7 mouse cellular contexts compared by ENCODE assay signal in the genomic region with DNA sequence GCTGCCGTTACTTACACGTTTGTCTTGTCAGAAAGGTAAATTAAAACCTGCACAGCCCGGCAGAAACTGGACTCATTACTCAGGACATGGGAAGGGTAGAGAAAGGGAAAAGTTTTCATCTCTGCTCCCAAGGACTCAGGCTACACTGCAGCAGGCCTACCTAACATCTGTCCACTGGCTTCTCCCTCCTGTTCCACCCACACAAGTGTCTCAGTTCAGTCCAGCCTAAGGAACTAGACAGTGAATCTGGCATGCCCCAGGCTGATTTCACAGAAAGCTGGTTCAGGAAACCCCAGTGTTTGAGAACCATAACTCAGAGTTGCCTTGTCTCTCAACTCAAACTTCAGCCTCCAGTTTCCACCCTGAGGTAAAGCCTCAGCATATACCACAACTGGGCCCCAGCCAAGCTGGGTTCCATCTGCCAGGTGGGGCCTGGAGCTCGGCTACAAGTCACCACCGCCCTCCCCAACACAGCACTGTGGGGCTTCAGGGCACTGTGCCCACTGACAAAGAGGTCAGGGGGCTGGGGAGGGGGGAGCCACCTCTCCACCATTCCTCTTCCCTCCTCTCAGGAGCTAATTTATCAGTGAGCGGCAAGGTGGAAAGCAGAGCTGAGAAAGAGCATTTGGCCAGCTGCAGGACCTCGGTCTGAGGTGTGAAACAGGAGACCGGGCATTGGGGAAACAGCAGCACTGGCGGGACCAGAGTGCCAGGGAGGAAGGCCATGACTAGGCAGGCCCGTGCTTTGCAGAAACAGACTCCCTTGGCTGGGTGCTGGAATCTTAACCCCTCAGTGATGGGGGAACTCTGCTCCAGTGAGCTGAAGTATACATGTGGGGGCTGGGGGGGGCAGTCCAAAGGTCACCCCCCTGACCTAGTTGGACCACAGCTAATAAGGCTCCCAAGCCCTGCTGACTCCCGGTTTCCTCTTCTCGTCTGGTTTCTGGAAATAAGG. TPM values are rescaled to one million over a fixed set of nuclear protein-coding genes. Genes with fewer than 3 reads are reported as not detected.
DNase-seq lines count a peak whose midpoint lies in the region; ATAC-seq and TF ChIP-seq lines count a peak whose summit lies in the region.

No protein-coding gene starts in this region.

- no peak overlapping the region for H3K4me3 ChIP-seq in lung, postnatal 0 days (ENCODE audit: low read depth, low read length)
- H3K4me3 ChIP-seq in embryonic facial prominence, embryonic 13.5 days: no peak overlapping the region
- no peak overlapping the region for H3K4me3 ChIP-seq in intestine, postnatal 0 days (ENCODE audit: low read depth, low read length)
- H3K4me3 ChIP-seq in midbrain, embryonic 13.5 days (replicated peaks): no peak overlapping the region

- no peak overlapping the region for H3K9ac ChIP-seq in lung, postnatal 0 days (replicated peaks; ENCODE audit: low read depth)
- 0 out of 2 replicates have a peak overlapping the region, but pooled peaks have one; percentile 1 for H3K9ac ChIP-seq in embryonic facial prominence, embryonic 13.5 days
- 0 out of 2 replicates have a peak overlapping the region, but pooled peaks have one; percentile 11 for H3K9ac ChIP-seq in intestine, postnatal 0 days (ENCODE audit: low read depth, low read length)
- 0 out of 2 replicates have a peak overlapping the region, but pooled peaks have one; percentile 5 for H3K9ac ChIP-seq in midbrain, embryonic 13.5 days (replicated peaks)

- H3K36me3 ChIP-seq in lung, postnatal 0 days (ENCODE audit: insufficient read depth, low read length): no peaks in the 10 kb centered on the region
- H3K36me3 ChIP-seq in embryonic facial prominence, embryonic 13.5 days: peaks cover 9% of the 10 kb centered on the region; the same call in 1 of the 2 replicates
- no peaks in the 10 kb centered on the region; the same call in 1 of the 2 replicates for H3K36me3 ChIP-seq in intestine, postnatal 0 days (ENCODE audit: control insufficient read depth, insufficient read depth)
- no peaks in the 10 kb centered on the region for H3K36me3 ChIP-seq in midbrain, embryonic 13.5 days

- no peak for DNase-seq in lung, postnatal 0 days (ENCODE audit: low spot score)
- no peak for DNase-seq in lung, postnatal 36 days
- DNase-seq in embryo, embryonic 9.5 days (ENCODE audit: extremely low spot score): no peak

- peak overlapping the region; percentile 57 for H3K27ac ChIP-seq in lung, postnatal 0 days (ENCODE audit: low read length)
- peak overlapping the region; percentile 76 for H3K27ac ChIP-seq in embryonic facial prominence, embryonic 13.5 days
- peak overlapping the region; percentile 50 for H3K27ac ChIP-seq in intestine, postnatal 0 days (ENCODE audit: low read depth, low read length)
- H3K27ac ChIP-seq in midbrain, embryonic 13.5 days: peak overlapping the region; percentile 51

- 38% methylated on average over 12 of the region's 12 CpGs for WGBS in lung, postnatal 0 days
- 34% methylated on average over 12 of the region's 12 CpGs for WGBS in embryonic facial prominence, embryonic 13.5 days
- 34% methylated on average over 12 of the region's 12 CpGs for WGBS in intestine, postnatal 0 days
- 73% methylated on average over 12 of the region's 12 CpGs for WGBS in midbrain, embryonic 13.5 days

- no peak for TF ChIP-seq CTCF in lung, postnatal 0 days (IDR thresholded peaks at IDR 0.05)
- TF ChIP-seq CTCF in intestine, postnatal 0 days (IDR thresholded peaks at IDR 0.05; ENCODE audit: low read depth): no peak

- ATAC-seq in lung, postnatal 0 days: no peak
- 0 out of 2 replicates have a peak, but pooled peaks have one; percentile 63 for ATAC-seq in embryonic facial prominence, embryonic 13.5 days (ENCODE audit: insufficient number of reproducible peaks, insufficient read depth, low FRiP score, low TSS enrichment, low read depth)
- ATAC-seq in intestine, postnatal 0 days: no peak
- ATAC-seq in midbrain, embryonic 13.5 days: no peak
- ATAC-seq in erythroblast, adult 5-6 weeks (replicated peaks; ENCODE audit: low FRiP score, poor library complexity, severe bottlenecking): no peak

- no peak overlapping the region for H3K4me2 ChIP-seq in lung, postnatal 0 days (replicated peaks; ENCODE audit: low read depth, low read length)
- H3K4me2 ChIP-seq in embryonic facial prominence, embryonic 13.5 days: no peak overlapping the region
- no peak overlapping the region for H3K4me2 ChIP-seq in intestine, postnatal 0 days (replicated peaks; ENCODE audit: low read depth)
- no peak overlapping the region for H3K4me2 ChIP-seq in midbrain, embryonic 13.5 days (replicated peaks)

- H3K27me3 ChIP-seq in lung, postnatal 0 days (replicated peaks; ENCODE audit: insufficient read depth, low read length): no peaks in the 10 kb centered on the region
- no peaks in the 10 kb centered on the region for H3K27me3 ChIP-seq in embryonic facial prominence, embryonic 13.5 days
- H3K27me3 ChIP-seq in intestine, postnatal 0 days (replicated peaks; ENCODE audit: control insufficient read depth, insufficient read depth, low read length): no peaks in the 10 kb centered on the region
- H3K27me3 ChIP-seq in midbrain, embryonic 13.5 days: no peaks in the 10 kb centered on the region

- no peak for TF ChIP-seq EP300 in lung, postnatal 0 days (IDR thresholded peaks at IDR 0.05)

- H3K4me1 ChIP-seq in lung, postnatal 0 days (ENCODE audit: insufficient read depth, low read depth, low read length): peaks cover 59% of the 10 kb centered on the region
- H3K4me1 ChIP-seq in embryonic facial prominence, embryonic 13.5 days: peaks cover 83% of the 10 kb centered on the region
- H3K4me1 ChIP-seq in intestine, postnatal 0 days (replicated peaks; ENCODE audit: control insufficient read depth, insufficient read depth, low read length): peaks cover 57% of the 10 kb centered on the region
- peaks cover 50% of the 10 kb centered on the region for H3K4me1 ChIP-seq in midbrain, embryonic 13.5 days (replicated peaks)

- H3K9me3 ChIP-seq in lung, postnatal 0 days (ENCODE audit: low read length): no peaks in the 10 kb centered on the region
- H3K9me3 ChIP-seq in embryonic facial prominence, embryonic 13.5 days: no peaks in the 10 kb centered on the region
- no peaks in the 10 kb centered on the region for H3K9me3 ChIP-seq in intestine, postnatal 0 days (ENCODE audit: control insufficient read depth)
- H3K9me3 ChIP-seq in midbrain, embryonic 13.5 days: no peaks in the 10 kb centered on the region

RNA-seq across cellular contexts. Expression of gene Ypel2, which starts 34.5 kb away (rescaled TPM):
- polyA plus RNA-seq in lung, postnatal 0 days (2015; fragmentation: Nextera tagmentation; extraction: Ambion mirVana): 8.5 and 9.5 TPM in 2 replicates
- 12.2 and 14.6 TPM in 2 replicates for polyA plus RNA-seq in embryonic facial prominence, embryonic 13.5 days (2015; fragmentation: Nextera tagmentation; extraction: Ambion mirVana)
- polyA plus RNA-seq in intestine, postnatal 0 days (2015; fragmentation: Nextera tagmentation; extraction: Ambion mirVana): 4.6 and 5.9 TPM in 2 replicates
- polyA plus RNA-seq in midbrain, embryonic 13.5 days (2015; fragmentation: Nextera tagmentation; extraction: Ambion mirVana): 8.5 and 10.2 TPM in 2 replicates
- total RNA-seq in erythroblast, adult 5-6 weeks (2015; ENCODE audit: low replicate concordance): 0.19 and 1.5 TPM in 2 replicates
- total RNA-seq in erythroblast, adult 5-6 weeks (2017; ENCODE audit: low replicate concordance): 0.56 and 0.68 TPM in 2 replicates
